21 mouse cellular contexts compared by ENCODE assay signal in the genomic region with DNA sequence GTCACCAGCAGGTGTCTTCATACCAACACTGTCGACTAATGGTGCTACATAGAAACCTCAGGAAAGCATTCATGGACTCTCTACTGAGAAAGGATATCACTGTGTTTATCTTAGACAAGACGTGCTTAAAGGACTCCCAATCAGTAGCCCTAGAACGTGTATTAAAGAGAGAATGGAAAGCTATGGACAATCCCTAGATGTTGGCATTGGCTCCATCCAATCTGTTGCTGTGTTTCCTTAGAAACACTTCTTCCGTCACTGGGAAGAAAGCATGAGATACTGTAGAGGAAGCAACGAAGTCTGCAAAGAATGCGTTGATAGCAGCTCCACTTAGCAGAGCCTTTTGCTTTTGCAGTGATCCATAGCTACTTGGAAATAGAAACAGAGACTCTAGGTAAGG. TPM values are rescaled to one million over a fixed set of nuclear protein-coding genes. Genes with fewer than 3 reads are reported as not detected.
"Had no signal": no experiment of that assay in that cellular context is flagged by ENCODE, and none has a peak within 500 bp of the region (broad histone marks: within the 10 kb centered on the region; RNA-seq: fewer than 3 reads in every experiment).

No protein-coding gene starts in this region.

- H3K9ac ChIP-seq: lung, embryonic 14.5 days; midbrain, embryonic 12.5 days; neural tube, embryonic 13.5 days; neural tube, embryonic 15.5 days had no signal

- H3K4me3 ChIP-seq: midbrain, embryonic 10.5 days; midbrain, embryonic 12.5 days; myocyte; neural tube, embryonic 13.5 days; neural tube, embryonic 15.5 days had no signal

- H3K27me3 ChIP-seq: midbrain, embryonic 12.5 days; neural tube, embryonic 13.5 days; neural tube, embryonic 15.5 days had no signal

- H3K4me1 ChIP-seq: midbrain, embryonic 10.5 days; midbrain, embryonic 12.5 days; neural tube, embryonic 13.5 days; neural tube, embryonic 15.5 days had no signal

- H3K27ac ChIP-seq: midbrain, embryonic 10.5 days; midbrain, embryonic 12.5 days; neural tube, embryonic 13.5 days; neural tube, embryonic 15.5 days had no signal

- H3K36me3 ChIP-seq: midbrain, embryonic 10.5 days; midbrain, embryonic 12.5 days; neural tube, embryonic 13.5 days; neural tube, embryonic 15.5 days had no signal

- DNase-seq: lung, adult 18-20 months; lung, embryonic 14.5 days; lung, postnatal 10 days; lung, postnatal 4 days; midbrain, embryonic 14.5 days; retina, postnatal 1 day; right cerebral cortex, adult 18-20 months; right cerebral cortex, postnatal 25 days; right cerebral cortex, postnatal 4 days; spleen, adult 18-20 months; thymus, adult 18-20 months; thymus, postnatal 14 days; thymus, postnatal 36 days had no signal

- H3K9me3 ChIP-seq: midbrain, embryonic 10.5 days; midbrain, embryonic 12.5 days; neural tube, embryonic 13.5 days; neural tube, embryonic 15.5 days had no signal

- H3K4me2 ChIP-seq: lung, embryonic 14.5 days; midbrain, embryonic 12.5 days; neural tube, embryonic 13.5 days; neural tube, embryonic 15.5 days had no signal

- ATAC-seq: midbrain, embryonic 16.5 days had no signal

RNA-seq across cellular contexts. Expression of gene Col24a1, which starts 32.6 kb away (rescaled TPM):
- total RNA-seq: megakaryocyte, adult 5-6 weeks; megakaryocyte-erythroid progenitor cell, adult 5-6 weeks had no signal
